Mouse (Mus musculus) CH12.LX (cell line): Measurements from ENCODE around the gene Slc15a1.

Source experiments
- CTCF ChIP-seq, 2 experiments: IDR thresholded peaks in 1 of 2; conservative IDR thresholded peaks in 1 of 2; 2 replicates each; pipeline ENCODE4 v1.5.1; 2011 to 2012; ENCODE audit warnings: low read depth in 2 of 2, low read length in 2 of 2, improper control_type of control experiment in 1 of 2, inconsistent platforms in 1 of 2, mild to moderate bottlenecking in 1 of 2, moderate library complexity in 1 of 2
- HCFC1 ChIP-seq: IDR thresholded peaks from 2 replicates; pipeline ENCODE4 v1.6.1; 2012; ENCODE audit warnings: low read depth, mild to moderate bottlenecking, inconsistent platforms, low read length, improper control_type of control experiment
- MAFK ChIP-seq: IDR thresholded peaks from 2 replicates; pipeline ENCODE4 v1.6.1; 2011; ENCODE audit warnings: low read length, improper control_type of control experiment; ENCODE audit not compliant: insufficient replicate concordance
- MAZ ChIP-seq: IDR thresholded peaks from 2 replicates; pipeline ENCODE4 v1.6.1; 2012; ENCODE audit warnings: low read depth, mild to moderate bottlenecking, inconsistent platforms, low read length, improper control_type of control experiment, moderate library complexity
- PAX5 ChIP-seq: IDR thresholded peaks from 2 replicates; pipeline ENCODE4 v1.6.1; 2012; ENCODE audit warnings: low read length, inconsistent platforms, mixed read lengths
- POLR2A ChIP-seq: IDR thresholded peaks from 2 replicates; pipeline ENCODE4 v1.6.1; 2011; ENCODE audit warnings: low read depth, mild to moderate bottlenecking, improper control_type of control experiment, low read length
- SMC3 ChIP-seq: IDR thresholded peaks from 2 replicates; pipeline ENCODE4 v1.6.1; 2011; ENCODE audit warnings: low read depth, low read length, improper control_type of control experiment
- ZMIZ1 ChIP-seq: IDR thresholded peaks from 2 replicates; pipeline ENCODE4 v1.6.1; 2012; ENCODE audit warnings: low read depth, mild to moderate bottlenecking, inconsistent platforms, low read length, improper control_type of control experiment

GRCm38 (mm10) chr14:121457536-121457935, 47.5 kb downstream of the Slc15a1 start:
- TF ChIP-seq HCFC1 (no peak), CTCF (conservative IDR thresholded peaks at IDR 0.05 in 1 of 2, IDR thresholded peaks at IDR 0.05 in 1 of 2; ENCODE audit: low read depth in 2 of 2, low read length in 2 of 2) (no peak), ZMIZ1 (no peak), PAX5 (no peak), MAFK (no peak), SMC3 (no peak), POLR2A (no peak), MAZ (no peak)
